Mouse (Mus musculus): Measurements from ENCODE around the gene Phactr1. TPM values are rescaled to one million over a fixed set of nuclear protein-coding genes. Genes with fewer than 3 reads are reported as not detected.

Gene Phactr1
- polyA plus RNA-seq, 1 experiment = not detected

GRCm38 (mm10) chr13:43133400-43133799, 453.0 kb downstream of the Phactr1 start:
- no peaks in the 10 kb centered on the region for H3K9me3 ChIP-seq (ENCODE audit: control insufficient read depth, low read length)
- TF ChIP-seq TAL1 (IDR thresholded peaks at IDR 0.05; ENCODE audit: low read length) = no peak
- TF ChIP-seq GATA1 (IDR thresholded peaks at IDR 0.05; ENCODE audit: low read length) = no peak
- H3K4me3 ChIP-seq (replicated peaks) = no peak overlapping the region
- no peaks in the 10 kb centered on the region for H3K27me3 ChIP-seq (ENCODE audit: control insufficient read depth)
- H3K36me3 ChIP-seq (ENCODE audit: control insufficient read depth) = no peaks in the 10 kb centered on the region
- no peaks in the 10 kb centered on the region for H3K4me1 ChIP-seq (ENCODE audit: control insufficient read depth)

- TF ChIP-seq GATA1 (IDR thresholded peaks at IDR 0.05; ENCODE audit: low read length) (no peak), TAL1 (IDR thresholded peaks at IDR 0.05; ENCODE audit: low read length) (no peak)
- no peak overlapping the region for H3K4me3 ChIP-seq (replicated peaks)
These were observed 454.0 kb downstream of the Phactr1 start for GRCm38 (mm10) chr13:43134468-43134867.

GRCm38 (mm10) chr13:43144720-43145418, 464.4 kb downstream of the Phactr1 start:
- TF ChIP-seq TAL1 (IDR thresholded peaks at IDR 0.05; ENCODE audit: low read length) (no peak), GATA1 (IDR thresholded peaks at IDR 0.05; ENCODE audit: low read length) (no peak)
- Histone ChIP-seq H3K4me3 (replicated peaks) (no peak overlapping the region), H3K9me3 (ENCODE audit: control insufficient read depth, low read length) (no peaks in the 10 kb centered on the region), H3K36me3 (ENCODE audit: control insufficient read depth) (no peaks in the 10 kb centered on the region), H3K27me3 (ENCODE audit: control insufficient read depth) (no peaks in the 10 kb centered on the region), H3K4me1 (ENCODE audit: control insufficient read depth) (no peaks in the 10 kb centered on the region)

More at GRCm38 (mm10) chr13:43134468-43134867, 454.0 kb downstream of the Phactr1 start:
- no peaks in the 10 kb centered on the region for H3K4me1 ChIP-seq (ENCODE audit: control insufficient read depth)
- no peaks in the 10 kb centered on the region for H3K36me3 ChIP-seq (ENCODE audit: control insufficient read depth)
- no peaks in the 10 kb centered on the region for H3K27me3 ChIP-seq (ENCODE audit: control insufficient read depth)
- no peaks in the 10 kb centered on the region for H3K9me3 ChIP-seq (ENCODE audit: control insufficient read depth, low read length)

- H3K4me3 ChIP-seq (replicated peaks) = no peak overlapping the region
- no peaks in the 10 kb centered on the region for H3K27me3 ChIP-seq (ENCODE audit: control insufficient read depth)
- H3K9me3 ChIP-seq (ENCODE audit: control insufficient read depth, low read length) = no peaks in the 10 kb centered on the region
- no peak for TF ChIP-seq TAL1 (IDR thresholded peaks at IDR 0.05; ENCODE audit: low read length)
- no peak for TF ChIP-seq GATA1 (IDR thresholded peaks at IDR 0.05; ENCODE audit: low read length)
- H3K4me1 ChIP-seq (ENCODE audit: control insufficient read depth) = no peaks in the 10 kb centered on the region
- peaks cover under 1% of the 10 kb centered on the region; the same call in 1 of the 2 replicates for H3K36me3 ChIP-seq (ENCODE audit: control insufficient read depth)
These were observed 466.3 kb downstream of the Phactr1 start for GRCm38 (mm10) chr13:43146515-43147258.

- peaks cover 3% of the 10 kb centered on the region; the same call in 1 of the 2 replicates for H3K36me3 ChIP-seq (ENCODE audit: control insufficient read depth)
- H3K4me3 ChIP-seq (replicated peaks) = no peak overlapping the region
- no peaks in the 10 kb centered on the region for H3K4me1 ChIP-seq (ENCODE audit: control insufficient read depth)
- no peaks in the 10 kb centered on the region for H3K27me3 ChIP-seq (ENCODE audit: control insufficient read depth)
- TF ChIP-seq GATA1 (IDR thresholded peaks at IDR 0.05; ENCODE audit: low read length) (no peak), TAL1 (IDR thresholded peaks at IDR 0.05; ENCODE audit: low read length) (no peak)
- H3K9me3 ChIP-seq (ENCODE audit: control insufficient read depth, low read length) = no peaks in the 10 kb centered on the region
These were observed 468.3 kb downstream of the Phactr1 start for GRCm38 (mm10) chr13:43148692-43149091.

- no peaks in the 10 kb centered on the region for H3K4me1 ChIP-seq (ENCODE audit: control insufficient read depth)
- no peaks in the 10 kb centered on the region for H3K27me3 ChIP-seq (ENCODE audit: control insufficient read depth)
- no peak for TF ChIP-seq GATA1 (IDR thresholded peaks at IDR 0.05; ENCODE audit: low read length)
- no peak for TF ChIP-seq TAL1 (IDR thresholded peaks at IDR 0.05; ENCODE audit: low read length)
- H3K9me3 ChIP-seq (ENCODE audit: control insufficient read depth, low read length) = no peaks in the 10 kb centered on the region
- peaks cover 3% of the 10 kb centered on the region; the same call in 1 of the 2 replicates for H3K36me3 ChIP-seq (ENCODE audit: control insufficient read depth)
- H3K4me3 ChIP-seq (replicated peaks) = no peak overlapping the region
These were observed 469.2 kb downstream of the Phactr1 start for GRCm38 (mm10) chr13:43149661-43150060.

GRCm38 (mm10) chr13:43152005-43152520, 471.6 kb downstream of the Phactr1 start:
- Histone ChIP-seq H3K9me3 (ENCODE audit: control insufficient read depth, low read length) (no peaks in the 10 kb centered on the region), H3K36me3 (ENCODE audit: control insufficient read depth) (peaks cover 3% of the 10 kb centered on the region; the same call in 1 of the 2 replicates), H3K4me1 (ENCODE audit: control insufficient read depth) (no peaks in the 10 kb centered on the region), H3K4me3 (replicated peaks) (no peak overlapping the region), H3K27me3 (ENCODE audit: control insufficient read depth) (no peaks in the 10 kb centered on the region)
- TF ChIP-seq GATA1 (IDR thresholded peaks at IDR 0.05; ENCODE audit: low read length) = no peak
- TF ChIP-seq TAL1 (IDR thresholded peaks at IDR 0.05; ENCODE audit: low read length) = no peak

GRCm38 (mm10) chr13:43157370-43157769, 476.9 kb downstream of the Phactr1 start:
- TF ChIP-seq GATA1 (IDR thresholded peaks at IDR 0.05; ENCODE audit: low read length) = no peak
- Histone ChIP-seq H3K4me3 (replicated peaks) (no peak overlapping the region), H3K27me3 (ENCODE audit: control insufficient read depth) (no peaks in the 10 kb centered on the region), H3K36me3 (ENCODE audit: control insufficient read depth) (peaks cover 3% of the 10 kb centered on the region), H3K4me1 (ENCODE audit: control insufficient read depth) (no peaks in the 10 kb centered on the region), H3K9me3 (ENCODE audit: control insufficient read depth, low read length) (no peaks in the 10 kb centered on the region)

GRCm38 (mm10) chr13:43158281-43158680, 477.9 kb downstream of the Phactr1 start:
- TF ChIP-seq TAL1 (IDR thresholded peaks at IDR 0.05; ENCODE audit: low read length) = no peak
- TF ChIP-seq GATA1 (IDR thresholded peaks at IDR 0.05; ENCODE audit: low read length) = no peak
- no peak overlapping the region for H3K4me3 ChIP-seq (replicated peaks)
- no peaks in the 10 kb centered on the region for H3K4me1 ChIP-seq (ENCODE audit: control insufficient read depth)
- H3K9me3 ChIP-seq (ENCODE audit: control insufficient read depth, low read length) = no peaks in the 10 kb centered on the region
- peaks cover 3% of the 10 kb centered on the region for H3K36me3 ChIP-seq (ENCODE audit: control insufficient read depth)
- H3K27me3 ChIP-seq (ENCODE audit: control insufficient read depth) = no peaks in the 10 kb centered on the region

All from erythroblast, embryonic 14.5 days (primary cell).